Mouse (Mus musculus) liver, embryonic 11.5 days (tissue): Measurements from ENCODE around the gene Dohh. TPM values are rescaled to one million over a fixed set of nuclear protein-coding genes. Genes with fewer than 3 reads are reported as not detected.

Source experiments
- ATAC-seq: fragments of 200-750 bp; cut with Nextera tagmentation; replicated peaks from 2 replicates; pipeline ENCODE4 v1.8.0; 2017; ENCODE audit warnings: moderate number of reproducible peaks, mild to moderate bottlenecking, moderate TSS enrichment, moderate library complexity; ENCODE audit not compliant: low FRiP score
- DNase-seq: peaks from one replicate; pipeline ENCODE4 v3.0.0-alpha.2; 2017; ENCODE audit warnings: low spot score
- H3K27ac ChIP-seq: fragments of 300-500 bp; sonication (generic); 2 replicates; pipeline ENCODE4 v1.5.1; 2014; ENCODE audit warnings: mild to moderate bottlenecking, low read depth, low read length, control low read depth
- H3K27me3 ChIP-seq: fragments of 300-500 bp; sonication (generic); replicated peaks from 2 replicates; pipeline ENCODE4 v1.6.1; 2014; ENCODE audit warnings: low read length, mixed read lengths; ENCODE audit not compliant: control insufficient read depth, insufficient read depth
- H3K36me3 ChIP-seq: fragments of 300-500 bp; sonication (generic); 2 replicates; pipeline ENCODE4 v1.6.1; 2014; ENCODE audit warnings: mild to moderate bottlenecking, low read length, moderate library complexity, mixed read lengths; ENCODE audit not compliant: control insufficient read depth, insufficient read depth
- H3K4me1 ChIP-seq: fragments of 300-500 bp; sonication (generic); replicated peaks from 2 replicates; pipeline ENCODE4 v1.6.1; 2014; ENCODE audit warnings: low read length, mixed read lengths; ENCODE audit not compliant: control insufficient read depth, insufficient read depth
- H3K4me2 ChIP-seq: fragments of 300-500 bp; sonication (generic); 2 replicates; pipeline ENCODE4 v1.6.1; 2014; ENCODE audit warnings: mild to moderate bottlenecking, control low read depth, moderate library complexity
- H3K4me3 ChIP-seq: fragments of 300-500 bp; sonication (generic); 2 replicates; pipeline ENCODE4 v1.5.1; 2014; ENCODE audit warnings: low read depth, low read length, control low read depth
- H3K9ac ChIP-seq: fragments of 300-500 bp; sonication (generic); 2 replicates; pipeline ENCODE4 v1.6.1; 2014; ENCODE audit warnings: low read depth, low read length, control low read depth
- H3K9me3 ChIP-seq: fragments of 300-500 bp; sonication (generic); 2 replicates; pipeline ENCODE4 v1.6.1; 2016; ENCODE audit warnings: low read length, inconsistent platforms, mixed read lengths; ENCODE audit not compliant: control insufficient read depth
- WGBS: fragments of 180-500 bp; shearing (Covaris S2); extraction: QIAGEN DNeasy Blood & Tissue Kit; methylation state at CpG from one replicate; pipeline ENCODE4 v1.1.7; 2014; 5-methylcytosine and 5-hydroxymethylcytosine counted together
- polyA plus RNA-seq: library from polyadenylated mRNA; unstranded; fragments of >200 nt; fragmentation: Nextera tagmentation; extraction: Ambion mirVana; gene quantifications from 2 replicates; pipeline ENCODE4 v1.2.1, GENCODE M21; 2014

Dohh gene
- polyA plus RNA-seq, 1 experiment from 2014 or later: 97.4 TPM

- 73% methylated on average over 4 of the region's 4 CpGs for WGBS
- Histone ChIP-seq H3K27ac (no peak overlapping the region), H3K9me3 (no peaks in the 10 kb centered on the region), H3K4me3 (no peak overlapping the region), H3K4me2 (no peak overlapping the region), H3K27me3 (peaks cover 31% of the 10 kb centered on the region), H3K4me1 (peaks cover 47% of the 10 kb centered on the region), H3K36me3 (peaks cover 4% of the 10 kb centered on the region; the same call in 1 of the 2 replicates), H3K9ac (no peak overlapping the region)
- DNase-seq (no peak), ATAC-seq (no peak)
These were observed 39.1 kb upstream of the Dohh start for GRCm38 (mm10) chr10:81345162-81345534.

- ATAC-seq (peak; percentile 8; the same call in 1 of the 2 replicates), DNase-seq (peak; percentile 80)
- H3K27me3 ChIP-seq: peaks cover 27% of the 10 kb centered on the region
- H3K27ac ChIP-seq: no peak overlapping the region
- 9% methylated on average over 55 of the region's 55 CpGs for WGBS
- H3K4me3 ChIP-seq: peak overlapping the region; percentile 35
- peak overlapping the region; percentile 7 for H3K9ac ChIP-seq
- H3K4me1 ChIP-seq: peaks cover 43% of the 10 kb centered on the region
- peaks cover 4% of the 10 kb centered on the region; the same call in 1 of the 2 replicates for H3K36me3 ChIP-seq
- H3K9me3 ChIP-seq: no peaks in the 10 kb centered on the region
- H3K4me2 ChIP-seq: peak overlapping the region; percentile 69
These were observed 37.7 kb upstream of the Dohh start for GRCm38 (mm10) chr10:81346453-81347067.

GRCm38 (mm10) chr10:81349146-81349545 lies 35.1 kb upstream of the Dohh start:
- 4% methylated on average over 12 of the region's 12 CpGs for WGBS
- no peak for DNase-seq

GRCm38 (mm10) chr10:81349961-81350350 lies 34.3 kb upstream of the Dohh start:
- ATAC-seq: no peak; the same call in 1 of the 2 replicates
- Histone ChIP-seq H3K27ac (peak overlapping the region; percentile 87), H3K4me2 (peak overlapping the region; percentile 96), H3K9me3 (no peaks in the 10 kb centered on the region), H3K9ac (peak overlapping the region; percentile 84), H3K36me3 (peaks cover 4% of the 10 kb centered on the region; the same call in 1 of the 2 replicates), H3K4me3 (peak overlapping the region; percentile 86), H3K4me1 (peaks cover 63% of the 10 kb centered on the region), H3K27me3 (0 out of 2 replicates have a peak, but pooled peaks cover 2% of the 10 kb centered on the region)
- WGBS: under 1% methylated on average over 29 of the region's 29 CpGs
- DNase-seq: no peak

More at GRCm38 (mm10) chr10:81349146-81349545, 35.1 kb upstream of the Dohh start:
- H3K9me3 ChIP-seq: no peaks in the 10 kb centered on the region
- H3K9ac ChIP-seq: peak overlapping the region; percentile 84
- peaks cover 4% of the 10 kb centered on the region; the same call in 1 of the 2 replicates for H3K36me3 ChIP-seq
- peak overlapping the region; percentile 96 for H3K4me2 ChIP-seq
- peak overlapping the region; percentile 87 for H3K27ac ChIP-seq
- H3K4me1 ChIP-seq: peaks cover 56% of the 10 kb centered on the region
- H3K4me3 ChIP-seq: peak overlapping the region; percentile 86
- peak; percentile 53 for ATAC-seq
- H3K27me3 ChIP-seq: peaks cover 2% of the 10 kb centered on the region; the same call in 1 of the 2 replicates

- H3K9ac ChIP-seq: peak within 1 kb of the TSS; percentile 84
- DNase-seq: peak; percentile 98
- peak within 1 kb of the TSS; percentile 86 for H3K4me3 ChIP-seq
- peak; percentile 88 for ATAC-seq
- 0 out of 2 replicates have a peak, but pooled peaks cover 2% of the 10 kb centered on the region for H3K27me3 ChIP-seq
- H3K27ac ChIP-seq: peak within 1 kb of the TSS; percentile 87
- H3K4me2 ChIP-seq: peak within 1 kb of the TSS; percentile 96
- H3K36me3 ChIP-seq: peaks cover 4% of the 10 kb centered on the region; the same call in 1 of the 2 replicates
- 1% methylated on average over 54 of the region's 54 CpGs for WGBS
- H3K4me1 ChIP-seq: peaks cover 67% of the 10 kb centered on the region
- no peaks in the 10 kb centered on the region for H3K9me3 ChIP-seq
These were observed 33.7 kb upstream of the Dohh start, which contains the start of gene Hmg20b for GRCm38 (mm10) chr10:81350351-81351063. Hmg20b (minus strand) TSS chr10:81350480.

- WGBS: 10% methylated on average over 9 of the region's 9 CpGs
These were observed 32.4 kb upstream of the Dohh start for GRCm38 (mm10) chr10:81351678-81352291.

GRCm38 (mm10) chr10:81354738-81355477 lies 29.3 kb upstream of the Dohh start:
- no peak overlapping the region for H3K27ac ChIP-seq
- no peaks in the 10 kb centered on the region for H3K27me3 ChIP-seq
- no peaks in the 10 kb centered on the region for H3K9me3 ChIP-seq
- peak overlapping the region; percentile 1; the same call in 1 of the 2 replicates for H3K9ac ChIP-seq
- no peak overlapping the region for H3K4me3 ChIP-seq
- WGBS: 62% methylated on average over 9 of the region's 9 CpGs
- no peak overlapping the region for H3K4me2 ChIP-seq
- no peak for DNase-seq
- H3K36me3 ChIP-seq: 0 out of 2 replicates have a peak, but pooled peaks cover 1% of the 10 kb centered on the region
- peaks cover 69% of the 10 kb centered on the region for H3K4me1 ChIP-seq
- no peak for ATAC-seq

More at GRCm38 (mm10) chr10:81351678-81352291, 32.4 kb upstream of the Dohh start:
- H3K27me3 ChIP-seq: no peaks in the 10 kb centered on the region
- DNase-seq (no peak), ATAC-seq (peak; percentile 32)
- H3K9me3 ChIP-seq: no peaks in the 10 kb centered on the region
- H3K4me3 ChIP-seq: peak overlapping the region; percentile 26
- H3K36me3 ChIP-seq: peaks cover 4% of the 10 kb centered on the region; the same call in 1 of the 2 replicates
- H3K4me1 ChIP-seq: peaks cover 70% of the 10 kb centered on the region
- peak overlapping the region; percentile 53 for H3K9ac ChIP-seq
- H3K27ac ChIP-seq: peak overlapping the region; percentile 69
- H3K4me2 ChIP-seq: peak overlapping the region; percentile 62

- Histone ChIP-seq H3K4me3 (no peak overlapping the region), H3K9ac (no peak overlapping the region), H3K27ac (peak overlapping the region; percentile 16; the same call in 1 of the 2 replicates), H3K9me3 (no peaks in the 10 kb centered on the region), H3K36me3 (0 out of 2 replicates have a peak, but pooled peaks cover 4% of the 10 kb centered on the region), H3K4me2 (no peak overlapping the region), H3K4me1 (peaks cover 75% of the 10 kb centered on the region), H3K27me3 (no peaks in the 10 kb centered on the region)
- DNase-seq (no peak), ATAC-seq (no peak)
- WGBS: 69% methylated on average over 4 of the region's 4 CpGs
These were observed 28.7 kb upstream of the Dohh start for GRCm38 (mm10) chr10:81355533-81355932.
